Mouse (Mus musculus) right cerebral cortex, postnatal 10 days (tissue): ENCODE measurements at regions not wholly inside any gene's neighbourhood (a gene's known extent, or its start where the extent isn't known, plus 50 kb on each side); places are given as distances from the start of the nearest gene placed in this dataset.
"Not testable (repeated sequence)": the region's sequence is repeated elsewhere in the genome, so short reads cannot be mapped to it uniquely, and the experiment has no call there.

Experiments
- DNase-seq, 2 experiments: peaks; one replicate each; pipeline ENCODE4 v3.0.0; 2021; ENCODE audit warnings: low spot score in 2 of 2

GRCm38 (mm10) chr1:43305349-43306278 lies 108.8 kb upstream of the Fhl2 start:
- DNase-seq = no peak

- DNase-seq = peak; percentile 35 to 39
Measured at GRCm38 (mm10) chr1:43310711-43311695, 114.2 kb upstream of the Fhl2 start.

- not testable (repeated sequence) for DNase-seq
Measured at GRCm38 (mm10) chr1:43316331-43316730, 119.5 kb upstream of the Fhl2 start.

- DNase-seq = peak in 1 of 2 experiments; percentile 40
Measured at GRCm38 (mm10) chr1:43317076-43317871, 120.5 kb upstream of the Fhl2 start.

- DNase-seq = not testable (repeated sequence)
Measured at GRCm38 (mm10) chr1:43333488-43333887, 110.9 kb upstream of the Nck2 start.

- no peak for DNase-seq
Measured at GRCm38 (mm10) chr1:43337168-43337784, 107.1 kb upstream of the Nck2 start.

GRCm38 (mm10) chr1:43338096-43338915 lies 106.1 kb upstream of the Nck2 start:
- no peak for DNase-seq

- no peak for DNase-seq
Measured at GRCm38 (mm10) chr1:43342848-43343247, 101.5 kb upstream of the Nck2 start.

- DNase-seq = no peak
Measured at GRCm38 (mm10) chr1:43343410-43343809, 101.0 kb upstream of the Nck2 start.

- no peak for DNase-seq
Measured at GRCm38 (mm10) chr1:43344001-43344400, 100.4 kb upstream of the Nck2 start.

- DNase-seq = no peak
Measured at GRCm38 (mm10) chr1:43347152-43347551, 97.2 kb upstream of the Nck2 start.

- no peak for DNase-seq
Measured at GRCm38 (mm10) chr1:43349966-43350365, 94.4 kb upstream of the Nck2 start.

GRCm38 (mm10) chr1:43358191-43358590 lies 86.2 kb upstream of the Nck2 start:
- peak; percentile 76 to 79 for DNase-seq

GRCm38 (mm10) chr1:43359662-43360061 lies 84.7 kb upstream of the Nck2 start:
- no peak for DNase-seq

GRCm38 (mm10) chr1:43360291-43360690 lies 84.1 kb upstream of the Nck2 start:
- DNase-seq = no peak

GRCm38 (mm10) chr1:43360741-43361140 lies 83.6 kb upstream of the Nck2 start:
- DNase-seq = no peak

- no peak for DNase-seq
Measured at GRCm38 (mm10) chr1:43361455-43361863, 82.9 kb upstream of the Nck2 start.

- no peak for DNase-seq
Measured at GRCm38 (mm10) chr1:43362136-43362535, 82.2 kb upstream of the Nck2 start.

- no peak for DNase-seq
Measured at GRCm38 (mm10) chr1:43363178-43363577, 81.2 kb upstream of the Nck2 start.

GRCm38 (mm10) chr1:43366433-43366832 lies 77.9 kb upstream of the Nck2 start:
- DNase-seq = no peak
